In genomic region chr13:58401135-58402002, GRCm38 (mm10) we compare ENCODE assay signal across 8 mouse cellular contexts. TPM values are rescaled to one million over a fixed set of nuclear protein-coding genes. Genes with fewer than 3 reads are reported as not detected.
DNase-seq lines count a peak whose midpoint lies in the region; ATAC-seq and TF ChIP-seq lines count a peak whose summit lies in the region.

No protein-coding gene starts in this region.

- no peak for TF ChIP-seq CTCF in MEL (IDR thresholded peaks at IDR 0.05 in 2 of 3, conservative IDR thresholded peaks at IDR 0.05 in 1 of 3; ENCODE audit: control insufficient read depth in 1 of 3, insufficient read depth in 1 of 3, low read depth in 2 of 3, low read length in 3 of 3, poor library complexity in 1 of 3, severe bottlenecking in 1 of 3)
- no peak for TF ChIP-seq CTCF in cerebellum, adult 2 months (IDR thresholded peaks at IDR 0.05; ENCODE audit: borderline replicate concordance, insufficient read depth, low read depth, low read length)

- peak; percentile 66 for ATAC-seq in hindbrain, embryonic 11.5 days (ENCODE audit: low FRiP score)

- peaks cover 6 to 17% of the 10 kb centered on the region in 2 experiments for H3K4me1 ChIP-seq in MEL (ENCODE audit: control insufficient read depth in 1 of 2, insufficient read depth in 2 of 2, low read length in 2 of 2)
- no peaks in the 10 kb centered on the region for H3K4me1 ChIP-seq in cerebellum, adult 2 months (ENCODE audit: control insufficient read depth, insufficient read depth, low read length)
- H3K4me1 ChIP-seq in hindbrain, embryonic 11.5 days (replicated peaks; ENCODE audit: control insufficient read depth, insufficient read depth, low read length), result no peaks in the 10 kb centered on the region

- peak overlapping the region; percentile 64 for H3K4me2 ChIP-seq in hindbrain, embryonic 11.5 days (replicated peaks; ENCODE audit: low read depth, low read length)

- DNase-seq in MEL (ENCODE audit: low read depth, low spot score), result peak; percentile 78
- DNase-seq in cerebellum, adult 2 months, result peak in 1 of 2 experiments; percentile 74
- peak; percentile 73 for DNase-seq in forelimb bud, embryonic 11.5 days (ENCODE audit: low read depth, low spot score)
- DNase-seq in hindbrain, embryonic 11.5 days (ENCODE audit: low spot score), result peak; percentile 84
- DNase-seq in layer of hippocampus, postnatal 25 days (ENCODE audit: extremely low spot score in 1 of 2, low spot score in 1 of 2), result peak; percentile 61 to 70
- peak; percentile 88 for DNase-seq in lung, postnatal 10 days
- DNase-seq in ovary, postnatal 10 days (ENCODE audit: low spot score), result peak; percentile 28
- DNase-seq in thymus, postnatal 0 days (ENCODE audit: low spot score), result peak; percentile 83

- TF ChIP-seq POLR2A in MEL (IDR thresholded peaks at IDR 0.05; ENCODE audit: control insufficient read depth in 1 of 2, insufficient read depth in 1 of 2, low read depth in 1 of 2, low read length in 2 of 2, poor library complexity in 1 of 2), result no peak
- no peak for TF ChIP-seq POLR2A in cerebellum, adult 2 months (IDR thresholded peaks at IDR 0.05; ENCODE audit: borderline replicate concordance, insufficient read depth, low read length)

- under 1% methylated on average over 94 of the region's 100 CpGs for WGBS in cerebellum, adult 2 months
- under 1% methylated on average over 42 of the region's 100 CpGs for WGBS in hindbrain, embryonic 11.5 days

- peaks cover 36 to 46% of the 10 kb centered on the region in 2 experiments for H3K36me3 ChIP-seq in MEL (ENCODE audit: control insufficient read depth in 1 of 2, insufficient read depth in 2 of 2, low read length in 2 of 2)
- H3K36me3 ChIP-seq in hindbrain, embryonic 11.5 days (ENCODE audit: control insufficient read depth, insufficient read depth, low read length), result peaks cover 4% of the 10 kb centered on the region

- H3K27me3 ChIP-seq in MEL (ENCODE audit: control insufficient read depth in 1 of 2, insufficient read depth in 2 of 2, low read length in 2 of 2), result no peaks in the 10 kb centered on the region
- H3K27me3 ChIP-seq in cerebellum, adult 2 months (ENCODE audit: control insufficient read depth, insufficient read depth, low read length), result no peaks in the 10 kb centered on the region
- H3K27me3 ChIP-seq in hindbrain, embryonic 11.5 days (ENCODE audit: control insufficient read depth, insufficient read depth, low read length), result no peaks in the 10 kb centered on the region

- TF ChIP-seq RAD21 in MEL (IDR thresholded peaks at IDR 0.05; ENCODE audit: low read depth, low read length), result no peak

- peaks cover 62% of the 10 kb centered on the region for H3K79me2 ChIP-seq in MEL (ENCODE audit: control insufficient read depth, insufficient read depth, low read length, poor library complexity)

- H3K9ac ChIP-seq in MEL (ENCODE audit: control insufficient read depth, low read depth, low read length, poor library complexity, severe bottlenecking), result peak overlapping the region; percentile 100
- peak overlapping the region; percentile 100 for H3K9ac ChIP-seq in hindbrain, embryonic 11.5 days (ENCODE audit: low read depth, low read length)

- peak overlapping the region; percentile 96 for H3K27ac ChIP-seq in MEL (ENCODE audit: control insufficient read depth, low read depth, low read length)
- H3K27ac ChIP-seq in cerebellum, adult 2 months (ENCODE audit: insufficient read depth, low read length), result peak overlapping the region; percentile 76
- H3K27ac ChIP-seq in hindbrain, embryonic 11.5 days (ENCODE audit: low read depth, low read length), result peak overlapping the region; percentile 98

- H3K4me3 ChIP-seq in MEL (ENCODE audit: control insufficient read depth in 1 of 2, insufficient read depth in 1 of 2, low read depth in 2 of 2, low read length in 2 of 2), result peak overlapping the region; percentile 89 to 92
- peak overlapping the region; percentile 81 for H3K4me3 ChIP-seq in cerebellum, adult 2 months (replicated peaks; ENCODE audit: insufficient read depth, low read depth, low read length)
- H3K4me3 ChIP-seq in hindbrain, embryonic 11.5 days (ENCODE audit: low read depth, low read length), result peak overlapping the region; percentile 82

- no peaks in the 10 kb centered on the region for H3K9me3 ChIP-seq in MEL (replicated peaks; ENCODE audit: insufficient read depth, low read length)
- H3K9me3 ChIP-seq in hindbrain, embryonic 11.5 days (ENCODE audit: control insufficient read depth, low read length), result no peaks in the 10 kb centered on the region

- 0 out of 4 replicates have a peak, but pooled peaks of 1 of the 2 experiments have one; percentile 9 for TF ChIP-seq EP300 in MEL (IDR thresholded peaks at IDR 0.05; ENCODE audit: low read depth in 1 of 2, low read length in 2 of 2)

TF ChIP-seq in MEL, 35 proteins besides CTCF, POLR2A, EP300 and RAD21:
- TF ChIP-seq GATA1 (IDR thresholded peaks at IDR 0.05; ENCODE audit: low read depth, low read length), result no peak
- 0 out of 2 replicates have a peak, but pooled peaks have one; percentile 19 for TF ChIP-seq ETS1 (IDR thresholded peaks at IDR 0.05; ENCODE audit: low read depth, low read length)
- TF ChIP-seq USF1 (IDR thresholded peaks at IDR 0.05; ENCODE audit: low read depth, low read length), result no peak
- 0 out of 2 replicates have a peak, but pooled peaks have one; percentile 6 for TF ChIP-seq MAZ (IDR thresholded peaks at IDR 0.05; ENCODE audit: low read depth, low read length)
- peak; percentile 64 for TF ChIP-seq HCFC1 (IDR thresholded peaks at IDR 0.05; ENCODE audit: low read depth, low read length)
- TF ChIP-seq CHD2 (IDR thresholded peaks at IDR 0.05; ENCODE audit: low read length), result peak; percentile 74
- peak; percentile 22 for TF ChIP-seq SIN3A (IDR thresholded peaks at IDR 0.05; ENCODE audit: low read length)
- peak; percentile 21; the same call in 1 of the 2 replicates for TF ChIP-seq MXI1 (IDR thresholded peaks at IDR 0.05; ENCODE audit: low read depth, low read length)
- no peak for TF ChIP-seq MEF2A (IDR thresholded peaks at IDR 0.05; ENCODE audit: extremely low read depth, insufficient replicate concordance, low read depth, low read length, poor library complexity, severe bottlenecking)
- TF ChIP-seq JUND (IDR thresholded peaks at IDR 0.05; ENCODE audit: low read depth, low read length), result no peak
- peak; percentile 82 for TF ChIP-seq CHD1 (IDR thresholded peaks at IDR 0.05; ENCODE audit: low read depth, low read length)
- TF ChIP-seq POLR2AphosphoS5 (IDR thresholded peaks at IDR 0.05; ENCODE audit: borderline replicate concordance, low read depth, low read length), result no peak
- no peak for TF ChIP-seq KAT2A (conservative IDR thresholded peaks at IDR 0.05; ENCODE audit: low read depth, low read length)
- TF ChIP-seq MAX (IDR thresholded peaks at IDR 0.05; ENCODE audit: low read length), result peak; percentile 42; the same call in 1 of the 2 replicates

RNA-seq across cellular contexts. Expression of gene Rmi1, which starts 0.7 kb away (rescaled TPM):
- total RNA-seq in MEL (2012; rRNA removed), result 13.9 and 15.5 TPM in 2 replicates
- polyA plus RNA-seq in MEL (2012; ENCODE audit: insufficient read depth in 1 of 2, insufficient read length in 2 of 2, low read depth in 1 of 2, low replicate concordance in 2 of 2, missing spikeins in 1 of 2), result 10 to 100 TPM in 1 of 2 experiments, not detected in 1; 21.4 TPM
- 15.6 and 16.8 TPM in 2 replicates for polyA plus RNA-seq in cerebellum, adult 2 months (2012; rRNA removed)
- polyA plus RNA-seq in hindbrain, embryonic 11.5 days (2014; fragmentation: Nextera tagmentation; extraction: Ambion mirVana), result 31.5 and 34.4 TPM in 2 replicates
- total RNA-seq in layer of hippocampus, postnatal 25 days (2021), result 10 to 100 TPM; 17.1 to 17.9 TPM
- 28.5 and 30.5 TPM in 2 replicates for polyA plus RNA-seq in thymus, postnatal 0 days (2015; fragmentation: Nextera tagmentation; extraction: Ambion mirVana)

RNA-seq across cellular contexts. Expression of gene Hnrnpk, which starts 1.8 kb away (rescaled TPM):
- 542 and 594 TPM in 2 replicates for total RNA-seq in MEL (2012; rRNA removed)
- 1,000 to 10,000 TPM; 1,502 to 1,739 TPM for polyA plus RNA-seq in MEL (2012; ENCODE audit: insufficient read depth in 1 of 2, insufficient read length in 2 of 2, low read depth in 1 of 2, low replicate concordance in 2 of 2, missing spikeins in 1 of 2)
- polyA plus RNA-seq in cerebellum, adult 2 months (2012; rRNA removed), result 385 and 442 TPM in 2 replicates
- 2,191 and 2,423 TPM in 2 replicates for polyA plus RNA-seq in hindbrain, embryonic 11.5 days (2014; fragmentation: Nextera tagmentation; extraction: Ambion mirVana)
- total RNA-seq in layer of hippocampus, postnatal 25 days (2021), result 100 to 1,000 TPM; 656 to 660 TPM
- polyA plus RNA-seq in thymus, postnatal 0 days (2015; fragmentation: Nextera tagmentation; extraction: Ambion mirVana), result 1,350 and 1,444 TPM in 2 replicates

RNA-seq across cellular contexts. Expression of gene 2210016F16Rik, which starts 16.3 kb away (rescaled TPM):
- 0.08 and 0.10 TPM in 2 replicates for total RNA-seq in MEL (2012; rRNA removed)
- under 1 TPM in 1 of 2 experiments, not detected in 1; 0.22 TPM for polyA plus RNA-seq in MEL (2012; ENCODE audit: insufficient read depth in 1 of 2, insufficient read length in 2 of 2, low read depth in 1 of 2, low replicate concordance in 2 of 2, missing spikeins in 1 of 2)
- 8.5 and 9.8 TPM in 2 replicates for polyA plus RNA-seq in cerebellum, adult 2 months (2012; rRNA removed)
- 30.5 and 31.6 TPM in 2 replicates for polyA plus RNA-seq in hindbrain, embryonic 11.5 days (2014; fragmentation: Nextera tagmentation; extraction: Ambion mirVana)
- 1 to 10 TPM; 6.8 to 7.4 TPM for total RNA-seq in layer of hippocampus, postnatal 25 days (2021)
- 45.1 and 45.6 TPM in 2 replicates for polyA plus RNA-seq in thymus, postnatal 0 days (2015; fragmentation: Nextera tagmentation; extraction: Ambion mirVana)

RNA-seq across cellular contexts. Expression of gene Kif27, which starts 42.4 kb away (rescaled TPM):
- total RNA-seq in MEL (2012; rRNA removed), result 0.13 and 0.42 TPM in 2 replicates
- polyA plus RNA-seq in MEL (2012; ENCODE audit: insufficient read depth in 1 of 2, insufficient read length in 2 of 2, low read depth in 1 of 2, low replicate concordance in 2 of 2, missing spikeins in 1 of 2), result under 1 TPM in 1 of 2 experiments, not detected in 1; 0.13 TPM
- 0.47 and 0.59 TPM in 2 replicates for polyA plus RNA-seq in cerebellum, adult 2 months (2012; rRNA removed)
- polyA plus RNA-seq in hindbrain, embryonic 11.5 days (2014; fragmentation: Nextera tagmentation; extraction: Ambion mirVana), result 1.4 and 2.5 TPM in 2 replicates
- total RNA-seq in layer of hippocampus, postnatal 25 days (2021), result 1 to 10 TPM; 3.2 to 3.3 TPM
- 0.04 and 0.09 TPM in 2 replicates for polyA plus RNA-seq in thymus, postnatal 0 days (2015; fragmentation: Nextera tagmentation; extraction: Ambion mirVana)
